Comparison of ENCODE assay signal across 11 mouse cellular contexts in the genomic region with DNA sequence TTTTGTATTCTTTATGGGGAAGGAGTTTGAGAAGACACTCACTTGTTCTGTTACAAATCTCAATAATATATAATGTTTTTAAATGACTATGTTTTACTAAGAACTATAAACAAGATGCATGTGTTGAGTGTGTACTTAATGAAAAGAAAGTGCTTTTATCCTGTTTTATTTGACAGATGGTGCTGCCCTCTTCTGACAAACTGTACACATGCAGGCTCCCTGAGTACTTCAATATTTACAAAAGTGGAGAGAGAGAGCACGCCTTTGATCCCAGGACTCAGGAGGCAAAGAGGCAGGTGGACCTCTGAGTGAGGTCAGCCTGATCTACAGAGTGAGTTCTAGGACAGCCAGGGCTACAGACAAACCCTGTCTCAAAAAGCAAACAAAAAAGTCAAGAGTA. TPM values are rescaled to one million over a fixed set of nuclear protein-coding genes. Genes with fewer than 3 reads are reported as not detected.
DNase-seq lines count a peak whose midpoint lies in the region; ATAC-seq and TF ChIP-seq lines count a peak whose summit lies in the region.
"Had no signal": no experiment of that assay in that cellular context is flagged by ENCODE, and none has a peak within 500 bp of the region (broad histone marks: within the 10 kb centered on the region; RNA-seq: fewer than 3 reads in every experiment).

No protein-coding gene starts in this region.

- WGBS in heart, postnatal 0 days = 58% methylated on average over 1 of the region's 1 CpGs
- WGBS in heart, embryonic 10.5 days = 58% methylated on average over 1 of the region's 1 CpGs
- WGBS in liver, embryonic 13.5 days (ENCODE audit: insufficient replicate concordance) = 58% methylated on average over 1 of the region's 1 CpGs

- H3K36me3 ChIP-seq in heart, postnatal 0 days (replicated peaks; ENCODE audit: control insufficient read depth, insufficient read depth, low read length) = peaks cover 40% of the 10 kb centered on the region
- peaks cover 56% of the 10 kb centered on the region for H3K36me3 ChIP-seq in heart, embryonic 10.5 days
- peaks cover 59% of the 10 kb centered on the region for H3K36me3 ChIP-seq in liver, embryonic 13.5 days

- peak; percentile 35 for DNase-seq in heart, postnatal 0 days (ENCODE audit: low spot score)
- no peak for DNase-seq in heart, embryonic 10.5 days (ENCODE audit: low spot score)
- peak; percentile 30 for DNase-seq in CD4-positive helper T cell, adult 2 months (ENCODE audit: low read depth, low spot score)
- DNase-seq in Muller cell, postnatal 12 days (ENCODE audit: inconsistent ontology term) = peak; percentile 16
- DNase-seq in liver, embryonic 13.5 days = no peak
- DNase-seq in ovary, postnatal 36 days (ENCODE audit: low spot score) = no peak
- DNase-seq in ovary, adult 18-20 months (ENCODE audit: low spot score) = no peak
- DNase-seq: thymus, postnatal 14 days had no signal

- no peak overlapping the region for H3K9ac ChIP-seq in heart, postnatal 0 days (replicated peaks; ENCODE audit: low read depth, low read length)
- no peak overlapping the region for H3K9ac ChIP-seq in liver, embryonic 13.5 days
- H3K9ac ChIP-seq: midbrain, embryonic 12.5 days had no signal

- no peak overlapping the region for H3K27ac ChIP-seq in heart, postnatal 0 days (ENCODE audit: low read depth)
- no peak overlapping the region for H3K27ac ChIP-seq in heart, embryonic 10.5 days
- H3K27ac ChIP-seq in liver, embryonic 13.5 days = no peak overlapping the region
- H3K27ac ChIP-seq: limb, embryonic 10.5 days; midbrain, embryonic 12.5 days had no signal

- no peaks in the 10 kb centered on the region for H3K27me3 ChIP-seq in heart, postnatal 0 days (ENCODE audit: control insufficient read depth, insufficient read depth, low read length)
- no peaks in the 10 kb centered on the region for H3K27me3 ChIP-seq in heart, embryonic 10.5 days (ENCODE audit: insufficient read depth, poor library complexity, severe bottlenecking)
- H3K27me3 ChIP-seq in liver, embryonic 13.5 days = no peaks in the 10 kb centered on the region
- H3K27me3 ChIP-seq: midbrain, embryonic 12.5 days had no signal

- TF ChIP-seq EP300 in heart, postnatal 0 days (IDR thresholded peaks at IDR 0.05; ENCODE audit: low read depth) = no peak

- H3K4me3 ChIP-seq in heart, postnatal 0 days (ENCODE audit: low read depth, low read length) = no peak overlapping the region
- H3K4me3 ChIP-seq in heart, embryonic 10.5 days = no peak overlapping the region
- no peak overlapping the region for H3K4me3 ChIP-seq in liver, embryonic 13.5 days (replicated peaks)
- H3K4me3 ChIP-seq: limb, embryonic 10.5 days; midbrain, embryonic 12.5 days had no signal

- H3K4me1 ChIP-seq in heart, postnatal 0 days (ENCODE audit: control insufficient read depth, insufficient read depth) = 0 out of 2 replicates have a peak, but pooled peaks cover 6% of the 10 kb centered on the region
- 0 out of 2 replicates have a peak, but pooled peaks cover 6% of the 10 kb centered on the region for H3K4me1 ChIP-seq in heart, embryonic 10.5 days
- no peaks in the 10 kb centered on the region; the same call in 1 of the 2 replicates for H3K4me1 ChIP-seq in liver, embryonic 13.5 days (replicated peaks)
- H3K4me1 ChIP-seq: midbrain, embryonic 12.5 days had no signal

- H3K4me2 ChIP-seq in heart, postnatal 0 days (ENCODE audit: low read depth, low read length) = no peak overlapping the region
- no peak overlapping the region for H3K4me2 ChIP-seq in liver, embryonic 13.5 days
- H3K4me2 ChIP-seq: midbrain, embryonic 12.5 days had no signal

- ATAC-seq in heart, postnatal 0 days (ENCODE audit: insufficient read depth, low read depth) = no peak
- peak; percentile 23; the same call in 1 of the 2 replicates for ATAC-seq in liver, embryonic 13.5 days (ENCODE audit: low read depth)
- ATAC-seq in inflammation-experienced regulatory T-cells, adult 6 months = no peak

- TF ChIP-seq CTCF in heart, postnatal 0 days (IDR thresholded peaks at IDR 0.05; ENCODE audit: low read depth) = peak; percentile 52

- no peaks in the 10 kb centered on the region for H3K9me3 ChIP-seq in heart, postnatal 0 days (replicated peaks; ENCODE audit: control insufficient read depth, low read length)
- no peaks in the 10 kb centered on the region for H3K9me3 ChIP-seq in heart, embryonic 10.5 days
- H3K9me3 ChIP-seq in liver, embryonic 13.5 days (replicated peaks) = no peaks in the 10 kb centered on the region
- H3K9me3 ChIP-seq: limb, embryonic 10.5 days; midbrain, embryonic 12.5 days had no signal

RNA-seq across cellular contexts. Expression of a gene that starts 18.6 kb away (rescaled TPM):
- 16.1 and 20.4 TPM in 2 replicates for total RNA-seq in heart, postnatal 0 days (2014; rRNA removed; ENCODE audit: low replicate concordance)
- polyA plus RNA-seq in heart, postnatal 0 days (2015; fragmentation: Nextera tagmentation; extraction: Ambion mirVana) = 85.4 and 86.2 TPM in 2 replicates
- 155 and 217 TPM in 2 replicates for polyA plus RNA-seq in heart, embryonic 10.5 days (2016; fragmentation: Nextera tagmentation; extraction: Ambion mirVana)
- 113 and 136 TPM in 2 replicates for polyA plus RNA-seq in liver, embryonic 13.5 days (2015; fragmentation: Nextera tagmentation; extraction: Ambion mirVana)
- 100 to 1,000 TPM; 110 to 121 (median 120) TPM for polyA plus RNA-seq in inflammation-experienced regulatory T-cells, adult 6 months (2017; shearing (Covaris generic))

RNA-seq across cellular contexts. Expression of a gene that starts 41.0 kb away (rescaled TPM):
- 3.3 and 3.9 TPM in 2 replicates for total RNA-seq in heart, postnatal 0 days (2014; rRNA removed; ENCODE audit: low replicate concordance)
- 2.5 and 3.5 TPM in 2 replicates for polyA plus RNA-seq in heart, postnatal 0 days (2015; fragmentation: Nextera tagmentation; extraction: Ambion mirVana)
- 5.1 and 7.4 TPM in 2 replicates for polyA plus RNA-seq in heart, embryonic 10.5 days (2016; fragmentation: Nextera tagmentation; extraction: Ambion mirVana)
- 4.3 and 5.4 TPM in 2 replicates for polyA plus RNA-seq in liver, embryonic 13.5 days (2015; fragmentation: Nextera tagmentation; extraction: Ambion mirVana)
- 1 to 10 TPM; 5.2 to 7.5 (median 7.2) TPM for polyA plus RNA-seq in inflammation-experienced regulatory T-cells, adult 6 months (2017; shearing (Covaris generic))

Comparison
In these comparisons a context has a peak if more than half of its experiments do, and no peak if none do; other contexts are left out.
1. DNase-seq: peak in heart, postnatal 0 days (single experiment), CD4-positive helper T cell, adult 2 months (single experiment) and Muller cell, postnatal 12 days (single experiment); none in heart, embryonic 10.5 days (single experiment), liver, embryonic 13.5 days (single experiment), ovary, postnatal 36 days (single experiment) and ovary, adult 18-20 months (single experiment).